ENCODE assay signal across 32 mouse cellular contexts in the genomic region with DNA sequence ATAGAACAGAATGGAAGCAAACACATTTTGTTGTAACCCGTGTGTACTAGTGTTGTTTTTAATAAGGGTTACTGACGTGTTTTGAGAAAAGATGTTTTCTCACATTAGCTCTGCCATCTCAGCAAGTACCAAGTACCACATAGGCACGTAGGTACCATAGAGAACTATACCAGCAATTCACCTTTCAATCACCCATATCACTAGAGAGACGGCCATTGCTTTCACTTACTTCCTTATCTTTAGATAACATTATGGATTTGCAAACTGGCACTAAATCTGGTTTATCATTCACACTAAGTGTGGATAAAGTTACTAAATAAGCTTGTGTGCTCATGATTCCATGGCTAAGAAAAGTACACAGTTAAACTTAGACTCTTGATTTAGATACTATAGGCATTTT.
"Had no signal": no experiment of that assay in that cellular context is flagged by ENCODE, and none has a peak within 500 bp of the region (broad histone marks: within the 10 kb centered on the region; RNA-seq: fewer than 3 reads in every experiment).

No protein-coding gene starts in this region.

- DNase-seq: left cerebral cortex, postnatal 4 days; liver; liver, embryonic 13.5 days; liver, postnatal 0 days; lung, adult 18-20 months; lung, adult 2 months; lung, embryonic 14.5 days; lung, postnatal 10 days; lung, postnatal 14 days; lung, postnatal 36 days; lung, postnatal 4 days; midbrain, embryonic 14.5 days had no signal

- H3K27ac ChIP-seq: left cerebral cortex, adult 2 months; limb, embryonic 10.5 days; limb, embryonic 12.5 days; limb, embryonic 13.5 days; limb, embryonic 15.5 days; liver, embryonic 12.5 days; liver, embryonic 13.5 days; liver, embryonic 14.5 days; liver, embryonic 15.5 days; lung, embryonic 15.5 days; macrophage; midbrain, embryonic 10.5 days; midbrain, embryonic 12.5 days; midbrain, embryonic 13.5 days; midbrain, embryonic 15.5 days had no signal

- H3K4me2 ChIP-seq: limb, embryonic 12.5 days; limb, embryonic 13.5 days; limb, embryonic 15.5 days; liver, embryonic 11.5 days; liver, embryonic 12.5 days; liver, embryonic 13.5 days; liver, embryonic 15.5 days; lung, embryonic 14.5 days; lung, embryonic 15.5 days; midbrain, embryonic 11.5 days; midbrain, embryonic 12.5 days; midbrain, embryonic 13.5 days; midbrain, embryonic 15.5 days had no signal

- H3K36me3 ChIP-seq: liver, embryonic 12.5 days; liver, embryonic 13.5 days; liver, embryonic 15.5 days; lung, embryonic 15.5 days; midbrain, embryonic 10.5 days; midbrain, embryonic 12.5 days; midbrain, embryonic 13.5 days; midbrain, embryonic 15.5 days had no signal

- H3K9ac ChIP-seq: limb, embryonic 12.5 days; limb, embryonic 13.5 days; limb, embryonic 15.5 days; liver, embryonic 12.5 days; liver, embryonic 13.5 days; liver, embryonic 14.5 days; liver, embryonic 15.5 days; liver, postnatal 0 days; lung, embryonic 14.5 days; lung, embryonic 15.5 days; midbrain, embryonic 12.5 days; midbrain, embryonic 13.5 days; midbrain, embryonic 15.5 days had no signal

- H3K4me1 ChIP-seq: limb, embryonic 15.5 days; liver, embryonic 12.5 days; liver, embryonic 13.5 days; liver, embryonic 15.5 days; lung, embryonic 15.5 days; megakaryocyte, embryonic 14.5 days; midbrain, embryonic 10.5 days; midbrain, embryonic 12.5 days; midbrain, embryonic 13.5 days; midbrain, embryonic 15.5 days had no signal

- ATAC-seq: liver, embryonic 12.5 days; liver, postnatal 0 days; lung, postnatal 0 days; midbrain, embryonic 13.5 days; midbrain, embryonic 15.5 days; midbrain, embryonic 16.5 days had no signal

- H3K4me3 ChIP-seq: left cerebral cortex, adult 2 months; limb, embryonic 10.5 days; limb, embryonic 12.5 days; limb, embryonic 13.5 days; limb, embryonic 15.5 days; liver, embryonic 12.5 days; liver, embryonic 13.5 days; liver, embryonic 15.5 days; lung, embryonic 15.5 days; megakaryocyte, embryonic 14.5 days; midbrain, embryonic 10.5 days; midbrain, embryonic 12.5 days; midbrain, embryonic 13.5 days; midbrain, embryonic 15.5 days; myocyte had no signal

- H3K9me3 ChIP-seq: limb, embryonic 10.5 days; limb, embryonic 12.5 days; limb, embryonic 13.5 days; limb, embryonic 15.5 days; liver, embryonic 12.5 days; liver, embryonic 13.5 days; liver, embryonic 15.5 days; lung, embryonic 15.5 days; midbrain, embryonic 10.5 days; midbrain, embryonic 12.5 days; midbrain, embryonic 13.5 days; midbrain, embryonic 15.5 days had no signal

- H3K27me3 ChIP-seq: limb, embryonic 12.5 days; limb, embryonic 13.5 days; limb, embryonic 15.5 days; liver, embryonic 12.5 days; liver, embryonic 13.5 days; liver, embryonic 15.5 days; lung, embryonic 15.5 days; megakaryocyte, embryonic 14.5 days; midbrain, embryonic 12.5 days; midbrain, embryonic 13.5 days; midbrain, embryonic 15.5 days had no signal
